Mouse (Mus musculus): ENCODE data around the gene Set.

- TF ChIP-seq CTCF (IDR thresholded peaks at IDR 0.05; ENCODE audit: low read depth, low read length) (no peak), GATA1 (IDR thresholded peaks at IDR 0.05; ENCODE audit: borderline replicate concordance, low read length) (no peak), TAL1 (conservative IDR thresholded peaks at IDR 0.05; ENCODE audit: low read depth, low read length) (no peak), POLR2AphosphoS5 (IDR thresholded peaks at IDR 0.05; ENCODE audit: insufficient replicate concordance, low read depth, low read length) (no peak), GATA2 (IDR thresholded peaks at IDR 0.05; ENCODE audit: borderline replicate concordance, low read depth, low read length) (no peak)
Observed at GRCm38 (mm10) chr2:30044550-30044949, 12.6 kb upstream of the Set start.
